Mouse (Mus musculus): ENCODE data around the gene Plcb2. TPM values are rescaled to one million over a fixed set of nuclear protein-coding genes. Genes with fewer than 3 reads are reported as not detected.

Plcb2 gene
- total and polyA plus RNA-seq, 3 experiments: 6.4 to 21.2 TPM; not detected in 1

DNA sequence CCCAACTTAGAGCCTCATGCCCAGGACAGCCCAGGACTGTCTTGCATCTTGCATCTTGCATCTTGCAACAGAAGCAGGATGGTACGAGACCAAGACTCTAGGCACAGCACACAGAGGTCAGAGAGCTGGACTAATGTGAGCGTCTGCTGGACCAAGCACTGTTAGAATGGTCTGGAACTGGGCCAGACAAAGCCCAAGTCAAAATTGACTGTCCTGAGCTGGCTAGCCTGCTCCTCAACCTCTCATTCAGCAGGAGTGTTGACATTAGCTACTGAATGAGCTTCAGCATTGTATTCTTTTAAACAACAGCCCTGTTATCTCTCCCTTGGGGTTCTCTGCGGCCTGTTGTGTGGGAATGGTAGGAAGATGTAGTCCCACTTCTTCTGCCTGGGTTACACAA is 48.7 kb downstream of the Plcb2 start:
- H3K27ac ChIP-seq (ENCODE audit: control insufficient read depth, low read depth, low read length): no peak overlapping the region
- H3K4me1 ChIP-seq (ENCODE audit: control insufficient read depth in 1 of 2, insufficient read depth in 2 of 2, low read length in 2 of 2): 0 out of 4 replicates have a peak, but pooled peaks cover 0 to 4% of the 10 kb centered on the region in 2 experiments
- peaks cover 0 to 5% of the 10 kb centered on the region in 2 experiments; a peak in 1 of 4 replicates for H3K36me3 ChIP-seq (ENCODE audit: control insufficient read depth in 1 of 2, insufficient read depth in 2 of 2, low read length in 2 of 2)
- DNase-seq (ENCODE audit: low read depth, low spot score): no peak
- H3K9me3 ChIP-seq (replicated peaks; ENCODE audit: insufficient read depth, low read length): no peaks in the 10 kb centered on the region
- no peak for TF ChIP-seq MEF2A (IDR thresholded peaks at IDR 0.05; ENCODE audit: extremely low read depth, insufficient replicate concordance, low read depth, low read length, poor library complexity, severe bottlenecking)
- no peak for TF ChIP-seq POLR2AphosphoS5 (IDR thresholded peaks at IDR 0.05; ENCODE audit: borderline replicate concordance, low read depth, low read length)
- no peak for TF ChIP-seq MAFK (IDR thresholded peaks at IDR 0.05; ENCODE audit: borderline replicate concordance, low read depth, low read length)
- TF ChIP-seq SMC3 (IDR thresholded peaks at IDR 0.05; ENCODE audit: low read depth, low read length): no peak
- TF ChIP-seq NELFE (IDR thresholded peaks at IDR 0.05; ENCODE audit: low read depth, low read length): no peak
- TF ChIP-seq UBTF (IDR thresholded peaks at IDR 0.05; ENCODE audit: borderline replicate concordance, insufficient read depth, low read depth, low read length): no peak
- no peak for TF ChIP-seq ZKSCAN1 (IDR thresholded peaks at IDR 0.05; ENCODE audit: low read depth, low read length)
- TF ChIP-seq CHD2 (IDR thresholded peaks at IDR 0.05; ENCODE audit: low read length): no peak
- TF ChIP-seq BHLHE40 (IDR thresholded peaks at IDR 0.05; ENCODE audit: borderline replicate concordance, low read depth, low read length): no peak
- no peak for TF ChIP-seq ELF1 (IDR thresholded peaks at IDR 0.05; ENCODE audit: low read depth, low read length)
- TF ChIP-seq TAL1 (IDR thresholded peaks at IDR 0.05; ENCODE audit: low read length): no peak
- TF ChIP-seq TBP (IDR thresholded peaks at IDR 0.05; ENCODE audit: low read depth, low read length): no peak
- no peak for TF ChIP-seq KAT2A (conservative IDR thresholded peaks at IDR 0.05; ENCODE audit: low read depth, low read length)
- no peak for TF ChIP-seq CTCF (IDR thresholded peaks at IDR 0.05 in 2 of 3, conservative IDR thresholded peaks at IDR 0.05 in 1 of 3; ENCODE audit: control insufficient read depth in 1 of 3, insufficient read depth in 1 of 3, low read depth in 2 of 3, low read length in 3 of 3, poor library complexity in 1 of 3, severe bottlenecking in 1 of 3)
- no peak for TF ChIP-seq HCFC1 (IDR thresholded peaks at IDR 0.05; ENCODE audit: low read depth, low read length)
- no peak overlapping the region for H3K4me3 ChIP-seq (ENCODE audit: control insufficient read depth in 1 of 2, insufficient read depth in 1 of 2, low read depth in 2 of 2, low read length in 2 of 2)
- no peak overlapping the region for H3K9ac ChIP-seq (ENCODE audit: control insufficient read depth, low read depth, low read length, poor library complexity, severe bottlenecking)
- H3K27me3 ChIP-seq (ENCODE audit: control insufficient read depth in 1 of 2, insufficient read depth in 2 of 2, low read length in 2 of 2): no peaks in the 10 kb centered on the region
- no peaks in the 10 kb centered on the region for H3K79me2 ChIP-seq (ENCODE audit: control insufficient read depth, insufficient read depth, low read length, poor library complexity)

GRCm38 (mm10) chr2:118677817-118678216 is 50.4 kb downstream of the Plcb2 start:
- H3K4me3 ChIP-seq (ENCODE audit: control insufficient read depth in 1 of 2, insufficient read depth in 1 of 2, low read depth in 2 of 2, low read length in 2 of 2): no peak overlapping the region

More at GRCm38 (mm10) chr2:118677817-118678216, 50.4 kb downstream of the Plcb2 start:
- Histone ChIP-seq H3K27ac (ENCODE audit: control insufficient read depth, low read depth, low read length) (no peak overlapping the region), H3K36me3 (ENCODE audit: control insufficient read depth in 1 of 2, insufficient read depth in 2 of 2, low read length in 2 of 2) (peaks cover 0 to 5% of the 10 kb centered on the region in 2 experiments; a peak in 1 of 4 replicates), H3K9ac (ENCODE audit: control insufficient read depth, low read depth, low read length, poor library complexity, severe bottlenecking) (no peak overlapping the region), H3K79me2 (ENCODE audit: control insufficient read depth, insufficient read depth, low read length, poor library complexity) (no peaks in the 10 kb centered on the region), H3K9me3 (replicated peaks; ENCODE audit: insufficient read depth, low read length) (no peaks in the 10 kb centered on the region), H3K27me3 (ENCODE audit: control insufficient read depth in 1 of 2, insufficient read depth in 2 of 2, low read length in 2 of 2) (no peaks in the 10 kb centered on the region), H3K4me1 (ENCODE audit: control insufficient read depth in 1 of 2, insufficient read depth in 2 of 2, low read length in 2 of 2) (0 out of 4 replicates have a peak, but pooled peaks cover 0 to 4% of the 10 kb centered on the region in 2 experiments)
- no peak for DNase-seq (ENCODE audit: low read depth, low spot score)
- no peak for TF ChIP-seq USF1 (IDR thresholded peaks at IDR 0.05; ENCODE audit: low read depth, low read length)
- no peak for TF ChIP-seq TBP (IDR thresholded peaks at IDR 0.05; ENCODE audit: low read depth, low read length)
- TF ChIP-seq SMC3 (IDR thresholded peaks at IDR 0.05; ENCODE audit: low read depth, low read length): no peak
- no peak for TF ChIP-seq JUND (IDR thresholded peaks at IDR 0.05; ENCODE audit: low read depth, low read length)
- no peak for TF ChIP-seq MEF2A (IDR thresholded peaks at IDR 0.05; ENCODE audit: extremely low read depth, insufficient replicate concordance, low read depth, low read length, poor library complexity, severe bottlenecking)
- no peak for TF ChIP-seq E2F4 (IDR thresholded peaks at IDR 0.05; ENCODE audit: borderline replicate concordance, low read depth, low read length)

Data from MEL (cell line).